Mouse (Mus musculus): ENCODE results near the gene C130032M10Rik.

GRCm38 (mm10) chr9:114526581-114526980 is 11.1 kb downstream of the C130032M10Rik start:
- TF ChIP-seq CTCF (IDR thresholded peaks at IDR 0.05; ENCODE audit: low read depth, low read length), result no peak
- TF ChIP-seq POLR2A (IDR thresholded peaks at IDR 0.05; ENCODE audit: extremely low read depth, insufficient read depth, low read length), result no peak
